ENCODE assay signal across 9 mouse cellular contexts in the genomic region with DNA sequence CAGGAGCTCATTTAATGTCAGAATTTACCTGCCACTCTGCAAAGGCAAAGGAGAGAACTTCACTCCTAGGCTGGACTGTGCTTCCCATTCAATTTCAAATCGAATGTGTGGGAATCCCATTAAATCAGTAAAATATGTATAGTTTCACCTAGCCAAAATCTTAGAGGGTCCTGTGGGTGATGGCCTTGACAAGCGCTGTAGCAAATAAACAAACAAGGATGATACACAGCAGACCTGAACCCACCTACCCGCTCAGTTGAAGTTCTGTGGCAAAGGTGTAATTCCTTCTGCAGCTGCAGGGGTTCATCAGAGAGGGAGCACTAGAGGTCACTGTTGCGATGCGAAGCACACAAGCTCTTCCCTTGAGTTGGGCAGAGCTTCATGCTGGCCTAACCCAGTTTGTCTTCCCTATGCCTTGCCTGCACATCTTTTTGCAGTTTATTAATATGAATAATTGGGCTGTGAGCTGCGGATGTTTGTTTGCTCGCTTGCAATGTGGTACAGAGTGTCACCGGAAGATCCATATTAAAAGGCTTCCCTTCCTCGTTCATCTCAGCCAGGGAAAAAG. TPM values are rescaled to one million over a fixed set of nuclear protein-coding genes. Genes with fewer than 3 reads are reported as not detected.
DNase-seq lines count a peak whose midpoint lies in the region; ATAC-seq and TF ChIP-seq lines count a peak whose summit lies in the region.
"Had no signal": no experiment of that assay in that cellular context is flagged by ENCODE, and none has a peak within 500 bp of the region (broad histone marks: within the 10 kb centered on the region; RNA-seq: fewer than 3 reads in every experiment).

No protein-coding gene starts in this region.

- no peaks in the 10 kb centered on the region for H3K27me3 ChIP-seq in hindbrain, postnatal 0 days (ENCODE audit: insufficient read depth, low read length)

- ATAC-seq in hindbrain, postnatal 0 days = peak; percentile 82

- DNase-seq in ES-CJ7 (ENCODE audit: low read depth, low spot score) (peak; percentile 74), adipocyte (ENCODE audit: low spot score) (peak; percentile 8)
- peak; percentile 32 for DNase-seq in embryo, embryonic 11.5 days (ENCODE audit: low read depth, low spot score)
- peak; percentile 91 for DNase-seq in hindbrain, postnatal 0 days (ENCODE audit: low spot score)
- DNase-seq in left cerebral cortex, adult 8-10 months (ENCODE audit: low spot score in 2 of 2) = peak; percentile 23 to 32
- DNase-seq in ovary, postnatal 14 days (ENCODE audit: low spot score) = peak; percentile 18
- DNase-seq in spleen, postnatal 10 days (ENCODE audit: low spot score in 2 of 2) = no peak
- no peak for DNase-seq in lung, postnatal 36 days

- TF ChIP-seq CTCF in hindbrain, postnatal 0 days (IDR thresholded peaks at IDR 0.05; ENCODE audit: low read depth) = peak; percentile 91

- H3K4me1 ChIP-seq in hindbrain, postnatal 0 days (ENCODE audit: insufficient read depth, low read length) = no peaks in the 10 kb centered on the region

- peak overlapping the region; percentile 60 for H3K4me2 ChIP-seq in hindbrain, postnatal 0 days (ENCODE audit: low read depth, low read length)
- H3K4me2 ChIP-seq: embryonic facial prominence, embryonic 15.5 days had no signal

- WGBS in hindbrain, postnatal 0 days = 8% methylated on average over 9 of the region's 9 CpGs

- peak overlapping the region; percentile 10; the same call in 1 of the 2 replicates for H3K9ac ChIP-seq in hindbrain, postnatal 0 days (replicated peaks; ENCODE audit: low read length)
- H3K9ac ChIP-seq: embryonic facial prominence, embryonic 15.5 days had no signal

- H3K36me3 ChIP-seq in hindbrain, postnatal 0 days (ENCODE audit: insufficient read depth, low read length) = no peaks in the 10 kb centered on the region
- H3K36me3 ChIP-seq: embryonic facial prominence, embryonic 15.5 days had no signal

- peak overlapping the region; percentile 55 for H3K4me3 ChIP-seq in hindbrain, postnatal 0 days (ENCODE audit: low read length)
- H3K4me3 ChIP-seq: embryonic facial prominence, embryonic 15.5 days had no signal

- no peaks in the 10 kb centered on the region for H3K9me3 ChIP-seq in hindbrain, postnatal 0 days (ENCODE audit: low read length)
- H3K9me3 ChIP-seq: embryonic facial prominence, embryonic 15.5 days had no signal

- no peak overlapping the region; the same call in 1 of the 2 replicates for H3K27ac ChIP-seq in hindbrain, postnatal 0 days
- H3K27ac ChIP-seq: embryonic facial prominence, embryonic 15.5 days had no signal

RNA-seq across cellular contexts. Expression of gene Cntnap4, which starts 1.6 kb away (rescaled TPM):
- 37.8 and 43.0 TPM in 2 replicates for total RNA-seq in hindbrain, postnatal 0 days (2014; rRNA removed)
- 15.8 and 16.6 TPM in 2 replicates for polyA plus RNA-seq in hindbrain, postnatal 0 days (2015; fragmentation: Nextera tagmentation; extraction: Ambion mirVana)
- total RNA-seq in left cerebral cortex, adult 8-10 months (2022) = 10 to 100 TPM; 19.7 to 23.0 (median 21.7) TPM

Comparison
In these comparisons a context has a peak if more than half of its experiments do, and no peak if none do; other contexts are left out.
1. DNase-seq: peak in ES-CJ7 (single experiment), adipocyte (single experiment), embryo, embryonic 11.5 days (single experiment), hindbrain, postnatal 0 days (single experiment), left cerebral cortex, adult 8-10 months (2 of 2) and ovary, postnatal 14 days (single experiment); none in spleen, postnatal 10 days (0 of 2) and lung, postnatal 36 days (single experiment).